Mouse (Mus musculus) CH12.LX (cell line): Measurements from ENCODE around the gene 1700080E11Rik. TPM values are rescaled to one million over a fixed set of nuclear protein-coding genes. Genes with fewer than 3 reads are reported as not detected.

Experiments used
- DNase-seq: peaks from one replicate; pipeline ENCODE4 v3.0.0-alpha.2; 2013; ENCODE audit errors: extremely low read depth
- H3K27ac ChIP-seq: 2 replicates; pipeline ENCODE4 v1.5.1; 2012; ENCODE audit warnings: low read depth, mild to moderate bottlenecking, control low read depth, moderate library complexity; ENCODE audit not compliant: insufficient read depth
- H3K27me3 ChIP-seq: replicated peaks from 2 replicates; pipeline ENCODE3; 2012; ENCODE audit warnings: inconsistent platforms
- H3K36me3 ChIP-seq, 2 experiments: replicated peaks in 1 of 2; 2 replicates each; pipeline versions ENCODE3 to v1.6.1; 2012; ENCODE audit warnings: inconsistent platforms in 1 of 2, low read length in 1 of 2, mild to moderate bottlenecking in 1 of 2, mixed read lengths in 1 of 2, moderate library complexity in 1 of 2; ENCODE audit not compliant: control insufficient read depth in 1 of 2, insufficient read depth in 1 of 2
- H3K4me1 ChIP-seq, 2 experiments: 2 replicates each; pipeline ENCODE4 v1.6.1; 2012; ENCODE audit warnings: inconsistent platforms in 1 of 2, moderate library complexity in 1 of 2; ENCODE audit not compliant: insufficient read depth in 2 of 2, control insufficient read depth in 1 of 2
- H3K4me2 ChIP-seq: 2 replicates; pipeline ENCODE4 v1.6.1; 2012; ENCODE audit warnings: low read depth, mild to moderate bottlenecking, control low read depth; ENCODE audit not compliant: poor library complexity, insufficient read depth, severe bottlenecking
- H3K4me3 ChIP-seq, 3 experiments: fragments of 150-350 bp in 1 of 3; sonication (generic) in 1 of 3; replicated peaks in 1 of 3; 2 replicates each; pipeline versions ENCODE3 to v1.5.1; 2011 to 2012; ENCODE audit warnings: low read depth in 2 of 3, low read length in 2 of 3, mild to moderate bottlenecking in 2 of 3, moderate library complexity in 2 of 3, control low read depth in 1 of 3, improper control_type of control experiment in 1 of 3, inconsistent platforms in 1 of 3, mixed read lengths in 1 of 3; ENCODE audit not compliant: poor library complexity in 1 of 3
- H3K79me2 ChIP-seq: replicated peaks from 2 replicates; pipeline ENCODE4 v1.6.1; 2012; ENCODE audit warnings: mild to moderate bottlenecking, moderate library complexity; ENCODE audit not compliant: control insufficient read depth, poor library complexity, insufficient read depth, severe bottlenecking; ENCODE audit errors: extremely low read depth
- H3K9ac ChIP-seq: 2 replicates; pipeline ENCODE4 v1.6.1; 2012; ENCODE audit warnings: low read depth, mild to moderate bottlenecking, control low read depth, moderate library complexity; ENCODE audit not compliant: insufficient read depth
- H3K9me3 ChIP-seq: replicated peaks from 2 replicates; pipeline ENCODE3; 2012; ENCODE audit warnings: low read length, inconsistent platforms, mixed read lengths
- BHLHE40 ChIP-seq: IDR thresholded peaks from 2 replicates; pipeline ENCODE4 v1.6.1; 2011; ENCODE audit warnings: mild to moderate bottlenecking, low read depth, low read length, improper control_type of control experiment
- CHD1 ChIP-seq: IDR thresholded peaks from 2 replicates; pipeline ENCODE4 v1.6.1; 2012; ENCODE audit warnings: low read depth, low read length, improper control_type of control experiment, inconsistent platforms
- CTCF ChIP-seq, 2 experiments: IDR thresholded peaks in 1 of 2; conservative IDR thresholded peaks in 1 of 2; 2 replicates each; pipeline ENCODE4 v1.5.1; 2011 to 2012; ENCODE audit warnings: low read depth in 2 of 2, low read length in 2 of 2, improper control_type of control experiment in 1 of 2, inconsistent platforms in 1 of 2, mild to moderate bottlenecking in 1 of 2, moderate library complexity in 1 of 2
- ELF1 ChIP-seq: IDR thresholded peaks from 2 replicates; pipeline ENCODE4 v1.6.1; 2014; ENCODE audit warnings: low read depth, mild to moderate bottlenecking, inconsistent platforms, low read length, improper control_type of control experiment
- EP300 ChIP-seq: IDR thresholded peaks from 2 replicates; pipeline ENCODE4 v1.6.1; 2011; ENCODE audit warnings: low read length, improper control_type of control experiment
- ETS1 ChIP-seq: conservative IDR thresholded peaks from 2 replicates; pipeline ENCODE4 v1.6.1; 2012; ENCODE audit warnings: low read depth, mild to moderate bottlenecking, inconsistent platforms, low read length, improper control_type of control experiment, moderate library complexity
- GABPA ChIP-seq: IDR thresholded peaks from 2 replicates; pipeline ENCODE4 v1.6.1; 2012; ENCODE audit warnings: low read depth, low read length, improper control_type of control experiment, inconsistent platforms; ENCODE audit not compliant: insufficient replicate concordance
- HCFC1 ChIP-seq: IDR thresholded peaks from 2 replicates; pipeline ENCODE4 v1.6.1; 2012; ENCODE audit warnings: low read depth, mild to moderate bottlenecking, inconsistent platforms, low read length, improper control_type of control experiment
- IRF4 ChIP-seq: IDR thresholded peaks from 2 replicates; pipeline ENCODE4 v1.6.1; 2014; ENCODE audit warnings: low read depth, mild to moderate bottlenecking, inconsistent platforms, low read length, improper control_type of control experiment
- JUN ChIP-seq: IDR thresholded peaks from 2 replicates; pipeline ENCODE4 v1.6.1; 2011; ENCODE audit warnings: low read depth, mild to moderate bottlenecking, low read length, improper control_type of control experiment, moderate library complexity; ENCODE audit not compliant: insufficient read depth
- JUND ChIP-seq: conservative IDR thresholded peaks from 2 replicates; pipeline ENCODE4 v1.6.1; 2011; ENCODE audit warnings: low read depth, low read length, improper control_type of control experiment
- MAFK ChIP-seq: IDR thresholded peaks from 2 replicates; pipeline ENCODE4 v1.6.1; 2011; ENCODE audit warnings: low read length, improper control_type of control experiment; ENCODE audit not compliant: insufficient replicate concordance
- MAX ChIP-seq: IDR thresholded peaks from 2 replicates; pipeline ENCODE4 v1.6.1; 2011; ENCODE audit warnings: low read length, improper control_type of control experiment
- MAZ ChIP-seq: IDR thresholded peaks from 2 replicates; pipeline ENCODE4 v1.6.1; 2012; ENCODE audit warnings: low read depth, mild to moderate bottlenecking, inconsistent platforms, low read length, improper control_type of control experiment, moderate library complexity
- PAX5 ChIP-seq: IDR thresholded peaks from 2 replicates; pipeline ENCODE4 v1.6.1; 2012; ENCODE audit warnings: low read length, inconsistent platforms, mixed read lengths
- POLR2A ChIP-seq: IDR thresholded peaks from 2 replicates; pipeline ENCODE4 v1.6.1; 2011; ENCODE audit warnings: low read depth, mild to moderate bottlenecking, improper control_type of control experiment, low read length
- RAD21 ChIP-seq: IDR thresholded peaks from 2 replicates; pipeline ENCODE4 v1.6.1; 2011; ENCODE audit warnings: low read depth, mild to moderate bottlenecking, low read length, improper control_type of control experiment, moderate library complexity
- SIN3A ChIP-seq: IDR thresholded peaks from 2 replicates; pipeline ENCODE4 v1.6.1; 2012; ENCODE audit warnings: low read length, improper control_type of control experiment, inconsistent platforms
- TBP ChIP-seq: conservative IDR thresholded peaks from 2 replicates; pipeline ENCODE4 v1.6.1; 2011; ENCODE audit warnings: low read depth, low read length, improper control_type of control experiment
- USF1 ChIP-seq: IDR thresholded peaks from 2 replicates; pipeline ENCODE4 v1.6.1; 2014; ENCODE audit warnings: low read depth, mild to moderate bottlenecking, inconsistent platforms, low read length, improper control_type of control experiment
- USF2 ChIP-seq: conservative IDR thresholded peaks from 2 replicates; pipeline ENCODE4 v1.6.1; 2011; ENCODE audit warnings: low read depth, low read length, improper control_type of control experiment
- dilution Hi-C: fragments of 300-500 bp; cut with MboI; formaldehyde crosslinking; loops from 2 replicates; pipeline ENCODE4 v1.14.3; 2020; ENCODE audit warnings: low sequenced_read_pairs; ENCODE audit not compliant: extremely low pct_unique_long_range_greater_than_20kb, extremely low pct_ligation_motif_present
- in situ Hi-C: fragments of 300-500 bp; cut with MboI; formaldehyde crosslinking; loops from 3 replicates; pipeline ENCODE4 v1.14.3; 2019; ENCODE audit warnings: low sequenced_read_pairs, low pct_ligation_motif_present, low pct_unique_long_range_greater_than_20kb, mixed read lengths
- polyA plus RNA-seq: library from polyadenylated mRNA; unstranded; fragments of >175 nt; gene quantifications from 2 replicates; pipeline ENCODE4 v1.2.1, GENCODE M21; 2012; ENCODE audit warnings: low read depth; ENCODE audit not compliant: insufficient read length
- total RNA-seq, 2 experiments: library from RNA; depleted of rRNA; stranded (reverse); fragments of 300-350 nt in 1 of 2; fragments of >200 nt in 1 of 2; gene quantifications; 2 replicates each; pipeline ENCODE4 v1.2.3; 2012 to 2014

Gene 1700080E11Rik
- total RNA-seq (2012; rRNA removed) (not detected in 2 replicates), total RNA-seq (2014; rRNA removed) (not detected in 2 replicates), polyA plus RNA-seq (not detected in 2 replicates)

GRCm38 (mm10) chr9:105144992-105145391 is at the start of gene 1700080E11Rik:
TSS of gene 1700080E11Rik (minus strand) at chr9:105145092.
- DNase-seq, result no peak
- Histone ChIP-seq H3K79me2 (no peaks in the 10 kb centered on the region), H3K4me3 (no peak within 1 kb of the TSS), H3K9ac (no peak within 1 kb of the TSS), H3K4me2 (no peak within 1 kb of the TSS), H3K36me3 (no peaks in the 10 kb centered on the region), H3K27ac (no peak within 1 kb of the TSS), H3K9me3 (no peaks in the 10 kb centered on the region), H3K4me1 (no peaks in the 10 kb centered on the region), H3K27me3 (no peaks in the 10 kb centered on the region)
- dilution Hi-C loops, result no loop called here
- TF ChIP-seq JUND (no peak), SIN3A (no peak), TBP (no peak), BHLHE40 (no peak), USF1 (no peak), PAX5 (no peak), MAFK (no peak), CTCF (conservative IDR thresholded peaks at IDR 0.05 in 1 of 2, IDR thresholded peaks at IDR 0.05 in 1 of 2; ENCODE audit: low read depth in 2 of 2, low read length in 2 of 2) (no peak), USF2 (no peak), JUN (no peak), RAD21 (no peak)
- in situ Hi-C loops, result loop anchor here (25.0 kb wide), 1 partner anchor 242 kb away; the partner anchor contains the start of genes Aste1 and Nek11

GRCm38 (mm10) chr9:105186725-105187124 is 41.8 kb upstream of the 1700080E11Rik start:
- Histone ChIP-seq H3K27ac (no peak overlapping the region), H3K9ac (no peak overlapping the region), H3K9me3 (no peaks in the 10 kb centered on the region), H3K79me2 (no peaks in the 10 kb centered on the region), H3K27me3 (no peaks in the 10 kb centered on the region), H3K4me1 (peaks cover 8 to 21% of the 10 kb centered on the region in 2 experiments; a peak in 3 of 4 replicates), H3K4me2 (peak overlapping the region; percentile 43), H3K36me3 (no peaks in the 10 kb centered on the region), H3K4me3 (no peak overlapping the region)
- TF ChIP-seq MAX, result no peak
- TF ChIP-seq ELF1, result peak; percentile 67
- TF ChIP-seq CHD1, result no peak
- TF ChIP-seq IRF4, result peak; percentile 41; the same call in 1 of the 2 replicates
- TF ChIP-seq USF1, result no peak
- no peak; the same call in 1 of the 2 replicates for TF ChIP-seq ETS1
- TF ChIP-seq MAZ, result no peak
- TF ChIP-seq BHLHE40, result peak; percentile 23; the same call in 1 of the 2 replicates
- no peak for TF ChIP-seq GABPA
- TF ChIP-seq HCFC1, result no peak
- TF ChIP-seq EP300, result peak; percentile 60; the same call in 1 of the 2 replicates
- no peak for TF ChIP-seq POLR2A
- dilution Hi-C loops (no loop called here), in situ Hi-C loops (no loop called here)
- peak; percentile 56 for DNase-seq
